Mouse (Mus musculus): ENCODE measurements around the gene Prkar2b. TPM values are rescaled to one million over a fixed set of nuclear protein-coding genes. Genes with fewer than 3 reads are reported as not detected.

The Prkar2b gene
- total RNA-seq, 2 experiments from 2014 or later, result 5.3 to 6.2 TPM

DNA sequence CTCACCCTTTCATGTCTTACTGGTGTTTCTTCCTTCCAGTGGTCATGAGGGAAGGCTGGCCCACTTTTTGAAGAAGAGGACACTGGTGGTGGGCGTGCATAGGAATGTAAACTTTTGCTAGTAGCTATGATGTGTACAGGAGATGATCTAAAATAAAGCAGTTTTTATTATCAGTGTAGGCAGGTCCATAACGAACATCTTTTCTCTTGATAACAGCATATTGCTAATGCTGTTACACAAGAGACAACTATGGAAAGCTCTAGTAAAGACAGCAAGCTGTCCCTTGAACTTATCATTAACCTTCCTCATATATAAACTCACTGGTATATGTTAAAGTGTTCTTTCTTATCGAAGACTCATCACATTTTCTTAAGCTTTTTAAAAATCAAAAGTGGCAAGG is 123.5 kb downstream of the Prkar2b start:
- DNase-seq (ENCODE audit: low spot score), result no peak
- intact Hi-C loops (cut with DNase I), result no loop called here

DNA sequence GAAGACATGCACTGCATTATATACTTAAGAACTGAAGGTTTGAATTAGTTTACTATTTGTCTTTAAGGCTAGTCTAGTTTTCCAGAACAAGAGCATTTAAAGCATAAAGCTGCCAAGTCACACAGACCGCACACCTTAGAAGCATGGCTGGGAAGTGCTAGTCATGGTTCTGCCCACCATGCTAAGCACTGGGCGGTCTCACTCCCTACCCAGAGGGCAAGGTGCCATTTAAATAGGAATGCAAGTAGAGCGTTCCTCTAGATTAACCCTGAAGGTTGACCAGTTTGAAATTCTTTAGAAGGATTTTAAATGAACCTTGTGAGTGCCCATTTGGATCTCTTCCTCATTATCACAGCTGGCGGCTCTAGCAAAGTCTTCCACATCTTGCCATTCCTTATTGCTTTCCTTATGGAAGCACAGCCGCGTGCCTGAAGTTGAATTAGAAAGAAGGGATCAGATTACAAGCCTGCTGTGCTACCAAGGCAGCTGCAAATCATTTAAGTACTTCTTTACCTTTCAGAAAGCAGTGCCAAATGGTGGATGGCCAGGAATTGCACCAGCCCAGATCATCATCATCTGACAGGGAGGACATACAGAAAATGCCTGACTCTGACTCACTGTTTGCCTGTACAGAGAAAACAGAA is 124.3 kb downstream of the Prkar2b start:
- no peak for DNase-seq (ENCODE audit: low spot score)
- intact Hi-C loops (cut with DNase I), result no loop called here

DNA sequence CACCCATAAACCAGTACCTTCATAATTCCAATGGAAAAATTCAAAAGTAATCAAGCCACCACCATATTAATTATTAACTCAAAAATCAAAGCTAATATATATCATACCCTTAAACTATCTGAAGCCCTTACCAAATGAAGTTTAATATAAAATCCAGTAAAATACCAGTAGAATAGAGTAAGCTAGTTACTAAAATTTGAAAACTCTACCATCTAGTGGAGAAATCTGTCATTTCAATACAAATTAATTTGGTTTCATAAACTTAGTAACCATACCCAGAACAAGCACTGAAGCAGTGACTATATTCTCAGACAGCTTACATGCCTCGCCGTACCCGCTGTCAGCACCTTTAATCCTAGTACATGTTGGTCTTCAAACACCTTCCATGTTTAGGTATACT is 129.3 kb downstream of the Prkar2b start:
- intact Hi-C loops (cut with DNase I), result no loop called here
- DNase-seq (ENCODE audit: low spot score), result no peak

DNA sequence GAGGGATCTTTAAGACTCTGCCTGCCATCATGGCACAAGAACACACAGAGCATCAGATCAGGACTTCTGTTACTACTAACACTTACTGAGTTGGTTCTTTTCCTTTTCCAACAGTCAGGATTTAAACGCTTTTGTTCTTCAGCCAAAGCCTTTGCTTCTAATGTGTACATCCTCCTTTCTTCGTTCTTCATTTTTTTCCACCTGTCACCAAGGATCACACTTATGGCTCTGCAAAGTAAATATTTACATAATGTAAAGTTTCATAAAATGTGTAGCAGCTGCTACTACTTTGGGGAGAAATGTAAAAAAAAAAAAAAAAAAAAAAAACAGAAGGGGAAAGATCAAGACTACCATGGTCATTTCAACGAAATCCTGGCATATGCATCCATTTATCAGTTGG is 132.6 kb downstream of the Prkar2b start:
- intact Hi-C loops (cut with DNase I), result loop anchor here (5.0 to 10.0 kb wide), 2 partner anchors 201 to 554 kb away; no protein-coding TSS in a partner anchor

DNA sequence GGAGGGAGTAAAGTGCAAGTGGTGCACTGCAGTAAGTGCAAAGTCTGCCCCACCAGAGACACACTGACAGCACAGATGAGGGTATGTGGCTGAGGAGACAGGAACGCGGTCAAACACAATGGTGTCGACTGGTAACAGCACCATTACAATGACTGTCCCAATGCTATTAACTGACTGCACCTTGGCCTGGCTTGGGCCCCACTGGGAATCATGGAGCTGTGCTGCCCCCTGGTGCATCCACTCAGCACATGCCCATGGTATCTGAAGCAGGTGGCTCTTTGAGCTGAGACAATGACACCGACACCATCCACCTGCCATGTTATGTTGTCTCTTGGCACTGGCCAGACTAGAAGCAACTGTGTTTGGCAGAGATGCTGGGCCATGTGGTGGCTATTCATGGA is 134.4 kb downstream of the Prkar2b start:
- peak; percentile 42 for DNase-seq (ENCODE audit: low spot score)
- intact Hi-C loops (cut with DNase I), result loop anchor here (2.0 to 10.0 kb wide), 3 partner anchors 199 to 552 kb away; no protein-coding TSS in a partner anchor

More for the DNA sequence above, 132.6 kb downstream of the Prkar2b start:
- DNase-seq (ENCODE audit: low spot score), result no peak

DNA sequence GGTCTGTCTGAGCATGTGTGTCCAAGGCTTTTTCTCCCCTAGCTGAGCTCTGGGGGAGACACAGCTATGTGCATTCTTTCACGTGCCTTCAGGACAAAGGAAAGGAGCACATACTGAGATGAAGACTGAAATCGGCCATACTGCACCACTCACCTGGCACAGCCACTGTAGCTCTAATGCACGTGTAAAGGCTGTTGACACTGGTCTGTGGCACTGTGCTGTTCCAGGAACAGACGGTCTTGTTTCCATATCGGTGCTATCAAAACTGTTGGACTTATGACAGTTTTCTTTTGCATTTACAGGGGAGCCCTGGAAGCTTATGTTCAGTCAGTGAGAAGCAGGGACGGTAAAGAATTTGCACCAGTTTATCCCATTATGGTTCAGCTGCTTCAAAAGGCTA is 135.8 kb downstream of the Prkar2b start:
- intact Hi-C loops (cut with DNase I), result loop anchor here (5.0 to 10.0 kb wide), 2 partner anchors 198 to 551 kb away; no protein-coding TSS in a partner anchor
- no peak for DNase-seq (ENCODE audit: low spot score)

DNA sequence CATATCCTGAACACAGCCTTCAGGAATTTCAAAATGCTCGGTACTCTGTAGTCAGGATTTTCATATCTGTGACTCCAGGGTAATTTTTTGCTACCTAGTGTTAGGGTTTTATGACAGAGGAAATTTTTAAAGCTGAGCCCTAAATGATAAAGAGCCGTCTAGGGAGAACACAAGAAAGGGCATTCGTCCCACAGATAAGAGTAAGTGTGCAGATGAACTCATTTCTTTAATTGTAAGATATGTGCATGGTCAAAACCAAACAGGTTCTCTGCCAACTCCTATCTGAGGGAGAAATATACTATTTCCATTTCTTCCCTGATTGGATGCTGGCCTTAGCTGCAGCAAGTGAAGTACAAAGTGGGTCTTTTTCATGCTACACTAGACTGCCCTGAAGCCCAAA is 137.0 kb downstream of the Prkar2b start:
- DNase-seq (ENCODE audit: low spot score), result no peak
- intact Hi-C loops (cut with DNase I), result loop anchor here (10.0 kb wide), 1 partner anchor 549 kb away; no protein-coding TSS in a partner anchor

DNA sequence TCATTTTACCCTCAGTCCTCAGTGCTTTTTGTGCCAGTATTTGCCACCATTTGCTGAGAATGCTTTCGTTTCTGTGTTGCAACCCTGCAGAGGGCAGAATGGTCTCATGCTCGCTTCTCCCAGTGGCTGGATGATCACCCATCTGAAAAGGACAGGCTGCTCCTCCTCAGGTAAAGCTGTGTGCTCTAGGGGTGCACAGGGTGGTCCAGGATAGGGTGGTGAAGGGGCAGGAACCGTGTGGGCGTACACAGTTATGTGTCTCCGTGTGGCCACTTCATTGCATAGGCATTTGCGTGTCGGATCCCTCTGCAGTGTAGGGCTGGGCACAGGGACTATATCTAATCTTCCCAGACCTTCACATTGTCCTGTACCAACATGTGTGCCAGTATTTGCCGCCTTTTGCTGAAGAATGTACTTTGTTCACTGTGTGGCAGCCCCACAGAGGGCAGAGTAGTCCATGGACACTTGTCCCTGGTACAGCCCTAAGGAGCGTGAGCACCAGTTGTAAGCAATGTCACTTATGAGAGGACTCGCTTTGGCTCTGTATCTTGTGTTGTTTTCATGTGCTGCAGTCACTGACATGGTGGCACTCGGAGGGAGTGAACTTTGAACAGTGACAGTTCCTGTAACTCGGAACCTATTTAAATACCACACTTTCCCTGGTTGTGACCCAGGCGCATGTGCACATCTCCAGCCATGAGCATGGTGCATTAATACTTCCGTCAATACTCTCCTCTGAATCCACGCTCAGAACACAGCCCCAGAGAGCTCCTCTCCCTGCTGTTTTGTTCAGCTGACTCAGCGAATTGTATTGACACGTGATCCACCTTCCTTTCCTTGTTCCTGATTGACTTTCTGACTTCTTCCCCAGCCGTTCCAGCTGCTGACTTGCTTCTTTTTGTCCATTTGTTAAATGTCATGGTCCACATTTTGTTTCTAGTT is 140.4 kb downstream of the Prkar2b start:
- intact Hi-C loops (cut with DNase I), result loop anchor here (10.0 kb wide), 1 partner anchor 546 kb away; no protein-coding TSS in a partner anchor
- DNase-seq (ENCODE audit: low spot score), result no peak

DNA sequence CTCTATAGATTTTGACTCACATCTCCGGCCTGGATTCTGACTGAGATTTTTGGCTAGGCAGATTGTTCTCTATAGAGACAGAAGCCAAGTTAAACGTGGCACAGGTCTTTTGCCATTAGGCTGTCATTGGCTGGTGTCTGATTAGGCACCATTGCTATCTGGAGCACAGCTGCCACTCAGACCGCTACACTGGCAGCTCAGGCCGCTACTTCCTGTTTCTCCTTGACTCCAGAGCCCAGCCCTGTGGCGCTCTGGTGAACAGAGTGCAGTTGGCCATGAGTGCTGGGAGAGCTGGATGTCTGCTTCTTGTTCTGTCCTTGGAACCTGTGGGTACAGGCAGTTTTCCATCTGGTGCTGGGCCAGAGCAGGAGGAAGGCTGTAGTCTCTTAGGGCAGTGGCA is 143.9 kb downstream of the Prkar2b start:
- peak; percentile 61 for DNase-seq (ENCODE audit: low spot score)
- intact Hi-C loops (cut with DNase I), result no loop called here

DNA sequence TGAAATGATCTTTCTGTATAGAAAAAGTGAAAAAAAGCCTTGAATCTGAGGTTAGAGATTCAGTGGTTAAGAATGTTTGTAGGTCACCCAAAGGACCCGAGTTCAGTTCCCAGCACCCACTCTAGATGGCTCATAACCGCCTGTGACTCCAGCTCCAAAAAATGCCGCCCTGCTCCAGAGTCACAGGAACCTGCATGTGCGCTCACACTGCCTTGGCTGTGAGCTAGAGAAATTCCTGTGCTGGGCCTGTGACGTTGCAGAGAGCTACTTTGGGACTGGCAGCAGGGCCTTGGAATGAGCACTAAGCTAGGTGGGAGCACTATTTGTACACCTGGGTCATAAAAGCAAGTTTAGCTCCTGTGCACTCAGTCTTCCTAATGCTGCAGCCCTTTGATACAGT is 144.4 kb downstream of the Prkar2b start:
- intact Hi-C loops (cut with DNase I), result no loop called here
- DNase-seq (ENCODE audit: low spot score), result no peak

DNA sequence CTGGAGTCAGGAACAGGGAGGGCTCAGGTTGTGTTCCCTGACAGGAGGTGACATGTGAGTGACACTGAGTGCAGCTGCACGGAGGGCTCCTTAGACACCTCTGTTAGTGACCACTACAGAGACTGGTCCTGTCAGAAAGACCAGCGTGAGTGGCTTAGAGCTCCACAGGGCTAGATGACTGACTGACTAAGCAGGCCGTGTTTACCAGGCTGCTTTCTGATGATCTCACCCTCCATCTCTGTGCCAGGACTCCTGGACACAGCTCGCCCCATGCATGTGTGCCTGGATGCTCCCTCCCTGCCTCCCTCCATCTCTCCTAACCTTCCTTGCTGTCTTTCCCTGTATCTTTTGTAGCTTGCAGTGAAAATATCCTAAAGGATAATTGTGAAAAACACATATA is 147.5 kb downstream of the Prkar2b start:
- peak; percentile 43 for DNase-seq (ENCODE audit: low spot score)
- intact Hi-C loops (cut with DNase I), result no loop called here

DNA sequence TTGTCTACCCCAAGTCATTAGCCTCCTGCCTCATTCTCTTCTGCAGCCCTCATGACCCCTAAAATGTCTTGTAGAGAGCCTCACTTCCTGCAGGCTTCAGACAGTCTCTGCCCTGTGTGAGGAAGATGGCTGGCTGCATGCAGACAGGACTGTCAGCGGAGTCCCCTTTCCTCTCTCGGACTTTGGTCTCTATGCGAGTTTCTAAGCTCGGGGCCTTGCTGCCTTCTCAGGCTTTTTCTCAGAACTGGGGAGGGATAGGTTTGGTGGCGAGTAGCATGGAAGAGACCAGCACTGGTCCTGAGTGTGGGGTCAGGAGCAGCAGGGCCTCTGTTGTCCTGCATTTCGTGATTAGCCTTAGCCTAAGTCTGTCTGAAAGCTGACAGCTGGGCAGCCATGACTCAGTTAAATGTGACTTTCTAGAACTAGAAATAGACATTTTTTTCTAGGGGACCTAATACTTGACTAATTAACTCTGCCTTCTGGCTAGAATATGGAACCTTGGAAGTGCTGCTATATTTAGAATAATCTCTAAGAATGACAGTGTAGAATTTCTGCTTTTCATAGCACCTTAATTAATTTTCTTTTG is 148.0 kb downstream of the Prkar2b start:
- intact Hi-C loops (cut with DNase I), result no loop called here
- no peak for DNase-seq (ENCODE audit: low spot score)

Other genes starting within 250 kb of the Prkar2b start
- 10 to 100 TPM; 78.4 to 85.9 TPM for gene Hbp1, start 110.8 kb downstream of the Prkar2b start, total RNA-seq (2021)
- 1 to 10 TPM; 2.0 TPM for gene Pik3cg, start 147.4 kb upstream of the Prkar2b start, total RNA-seq (2021)